17 mouse cellular contexts compared by ENCODE assay signal in genomic region chr16:95682431-95682892, GRCm38 (mm10). TPM values are rescaled to one million over a fixed set of nuclear protein-coding genes. Genes with fewer than 3 reads are reported as not detected.
A peak's percentile ranks its signal among the peaks of the same experiment; 100 is the strongest.
DNase-seq lines count a peak whose midpoint lies in the region; ATAC-seq and TF ChIP-seq lines count a peak whose summit lies in the region.
"Had no signal": no experiment of that assay in that cellular context is flagged by ENCODE, and none has a peak within 500 bp of the region (broad histone marks: within the 10 kb centered on the region; RNA-seq: fewer than 3 reads in every experiment).

No protein-coding gene starts in this region.

- ATAC-seq in heart, embryonic 12.5 days (ENCODE audit: insufficient number of reproducible peaks, low FRiP score), result no peak
- peak; percentile 78 for ATAC-seq in lung, postnatal 0 days
- peak; percentile 85 for ATAC-seq in stomach, embryonic 15.5 days (ENCODE audit: insufficient read depth, low FRiP score, low read depth)
- ATAC-seq: forebrain, embryonic 15.5 days; midbrain, embryonic 16.5 days had no signal

- TF ChIP-seq POLR2A in liver, adult 2 months (IDR thresholded peaks at IDR 0.05; ENCODE audit: extremely low read depth, insufficient read depth, low read length), result no peak

- TF ChIP-seq CTCF in lung, postnatal 0 days (IDR thresholded peaks at IDR 0.05), result no peak
- no peak for TF ChIP-seq CTCF in liver, adult 2 months (IDR thresholded peaks at IDR 0.05; ENCODE audit: low read depth, low read length)
- TF ChIP-seq CTCF in layer of hippocampus, adult 2 months (conservative IDR thresholded peaks at IDR 0.05), result no peak

- peak; percentile 20 to 31 for DNase-seq in heart, adult 9 months (ENCODE audit: low spot score in 2 of 2)
- DNase-seq in lung, postnatal 0 days (ENCODE audit: low spot score), result no peak
- DNase-seq in lung, postnatal 36 days, result no peak
- peak; percentile 100 for DNase-seq in liver, adult 2 months (ENCODE audit: extremely low read depth, low read depth, low spot score)
- DNase-seq in layer of hippocampus, adult 2 months (ENCODE audit: low spot score in 2 of 2), result no peak
- no peak for DNase-seq in MN1 (ENCODE audit: low spot score)
- DNase-seq: cerebellum, adult 11-12 months; gastrocnemius, adult 2 months; right cerebral cortex, postnatal 4 days had no signal

- H3K36me3 ChIP-seq in heart, embryonic 12.5 days, result no peaks in the 10 kb centered on the region
- no peaks in the 10 kb centered on the region for H3K36me3 ChIP-seq in lung, postnatal 0 days (ENCODE audit: insufficient read depth, low read length)
- no peaks in the 10 kb centered on the region for H3K36me3 ChIP-seq in liver, adult 2 months (ENCODE audit: control insufficient read depth, insufficient read depth, low read length)
- no peaks in the 10 kb centered on the region for H3K36me3 ChIP-seq in stomach, embryonic 15.5 days
- H3K36me3 ChIP-seq: forebrain, embryonic 15.5 days; G1E; hindbrain, embryonic 13.5 days; limb, embryonic 15.5 days had no signal

- no peaks in the 10 kb centered on the region for H3K9me3 ChIP-seq in heart, embryonic 12.5 days (replicated peaks)
- no peaks in the 10 kb centered on the region for H3K9me3 ChIP-seq in lung, postnatal 0 days (ENCODE audit: low read length)
- H3K9me3 ChIP-seq in stomach, embryonic 15.5 days, result no peaks in the 10 kb centered on the region
- H3K9me3 ChIP-seq: forebrain, embryonic 15.5 days; G1E; hindbrain, embryonic 13.5 days; limb, embryonic 15.5 days had no signal

- H3K4me2 ChIP-seq in heart, embryonic 12.5 days, result no peak overlapping the region
- H3K4me2 ChIP-seq in lung, postnatal 0 days (replicated peaks; ENCODE audit: low read depth, low read length), result no peak overlapping the region
- no peak overlapping the region for H3K4me2 ChIP-seq in stomach, embryonic 15.5 days
- H3K4me2 ChIP-seq: forebrain, embryonic 15.5 days; heart, embryonic 11.5 days; hindbrain, embryonic 13.5 days; limb, embryonic 15.5 days had no signal

- H3K27me3 ChIP-seq in heart, embryonic 12.5 days (replicated peaks), result no peaks in the 10 kb centered on the region
- no peaks in the 10 kb centered on the region for H3K27me3 ChIP-seq in lung, postnatal 0 days (replicated peaks; ENCODE audit: insufficient read depth, low read length)
- H3K27me3 ChIP-seq in liver, adult 2 months (ENCODE audit: control insufficient read depth, insufficient read depth, low read length), result no peaks in the 10 kb centered on the region
- H3K27me3 ChIP-seq in stomach, embryonic 15.5 days (replicated peaks), result no peaks in the 10 kb centered on the region
- H3K27me3 ChIP-seq: forebrain, embryonic 15.5 days; hindbrain, embryonic 13.5 days; limb, embryonic 15.5 days had no signal

- H3K9ac ChIP-seq in heart, embryonic 12.5 days, result no peak overlapping the region
- no peak overlapping the region for H3K9ac ChIP-seq in lung, postnatal 0 days (replicated peaks; ENCODE audit: low read depth)
- no peak overlapping the region for H3K9ac ChIP-seq in liver, adult 2 months (ENCODE audit: low read depth, low read length)
- H3K9ac ChIP-seq in stomach, embryonic 15.5 days, result no peak overlapping the region
- H3K9ac ChIP-seq: forebrain, embryonic 15.5 days; hindbrain, embryonic 13.5 days; limb, embryonic 15.5 days had no signal

- 83% methylated on average over 6 of the region's 6 CpGs for WGBS in heart, embryonic 12.5 days
- 67% methylated on average over 6 of the region's 6 CpGs for whole genome bisulfite sequencing in lung, postnatal 0 days
- 33% methylated on average over 6 of the region's 6 CpGs for WGBS in liver, adult 2 months
- 72% methylated on average over 6 of the region's 6 CpGs for WGBS in stomach, embryonic 15.5 days

- TF ChIP-seq EP300 in lung, postnatal 0 days (IDR thresholded peaks at IDR 0.05), result peak; percentile 40; the same call in 1 of the 2 replicates

- H3K4me3 ChIP-seq in heart, embryonic 12.5 days, result no peak overlapping the region
- no peak overlapping the region for H3K4me3 ChIP-seq in lung, postnatal 0 days (ENCODE audit: low read depth, low read length)
- no peak overlapping the region for H3K4me3 ChIP-seq in liver, adult 2 months (ENCODE audit: insufficient read depth, low read depth, low read length)
- no peak overlapping the region for H3K4me3 ChIP-seq in stomach, embryonic 15.5 days (replicated peaks)
- H3K4me3 ChIP-seq in layer of hippocampus, adult 2 months, result no peak overlapping the region
- H3K4me3 ChIP-seq: forebrain, embryonic 15.5 days; gastrocnemius, adult 2 months; hindbrain, embryonic 13.5 days; limb, embryonic 15.5 days had no signal

- H3K79me2 ChIP-seq in liver, adult 2 months (ENCODE audit: control insufficient read depth, insufficient read depth, low read length), result no peaks in the 10 kb centered on the region

- H3K27ac ChIP-seq in heart, embryonic 12.5 days (ENCODE audit: poor library complexity, severe bottlenecking), result no peak overlapping the region
- no peak overlapping the region for H3K27ac ChIP-seq in lung, postnatal 0 days (ENCODE audit: low read length)
- peak overlapping the region; percentile 78 for H3K27ac ChIP-seq in liver, adult 2 months (replicated peaks; ENCODE audit: insufficient read depth, low read depth, low read length)
- H3K27ac ChIP-seq in stomach, embryonic 15.5 days, result peak overlapping the region; percentile 63
- no peak overlapping the region for H3K27ac ChIP-seq in layer of hippocampus, adult 2 months
- H3K27ac ChIP-seq: forebrain, embryonic 15.5 days; gastrocnemius, adult 2 months; hindbrain, embryonic 13.5 days; limb, embryonic 15.5 days had no signal

- no peaks in the 10 kb centered on the region; the same call in 1 of the 2 replicates for H3K4me1 ChIP-seq in heart, embryonic 12.5 days (replicated peaks)
- H3K4me1 ChIP-seq in lung, postnatal 0 days (ENCODE audit: insufficient read depth, low read depth, low read length), result no peaks in the 10 kb centered on the region
- H3K4me1 ChIP-seq in liver, adult 2 months (ENCODE audit: control insufficient read depth, insufficient read depth, low read length), result peaks cover 9% of the 10 kb centered on the region
- no peaks in the 10 kb centered on the region for H3K4me1 ChIP-seq in stomach, embryonic 15.5 days
- H3K4me1 ChIP-seq: forebrain, embryonic 15.5 days; limb, embryonic 15.5 days had no signal

RNA-seq across cellular contexts. Expression of gene Ets2, which starts 19.4 kb away (rescaled TPM):
- polyA plus RNA-seq in heart, embryonic 12.5 days (2016; fragmentation: Nextera tagmentation; extraction: Ambion mirVana), result 52.0 and 59.0 TPM in 2 replicates
- 71.2 and 75.5 TPM in 2 replicates for polyA plus RNA-seq in lung, postnatal 0 days (2015; fragmentation: Nextera tagmentation; extraction: Ambion mirVana)
- 10.7 and 15.4 TPM in 2 replicates for total RNA-seq in liver, adult 2 months (2014; rRNA removed)
- 14.6 TPM in 2 replicates for polyA plus RNA-seq in liver, adult 2 months (2012; rRNA removed)
- 59.2 and 60.1 TPM in 2 replicates for polyA plus RNA-seq in stomach, embryonic 15.5 days (2015; fragmentation: Nextera tagmentation; extraction: Ambion mirVana)
- total RNA-seq in layer of hippocampus, adult 2 months (2021), result 10 to 100 TPM; 70.3 to 77.0 TPM

Comparison
In these comparisons a context has a peak if more than half of its experiments do, and no peak if none do; other contexts are left out.
1. DNase-seq: peak in heart, adult 9 months (2 of 2) and liver, adult 2 months (single experiment); none in lung, postnatal 0 days (single experiment), lung, postnatal 36 days (single experiment), layer of hippocampus, adult 2 months (0 of 2) and MN1 (single experiment).
2. H3K27ac ChIP-seq: peak in liver, adult 2 months (single experiment) and stomach, embryonic 15.5 days (single experiment); none in heart, embryonic 12.5 days (single experiment), lung, postnatal 0 days (single experiment) and layer of hippocampus, adult 2 months (single experiment).